Comparison of ENCODE assay signal across 20 mouse cellular contexts in genomic region chr15:30762211-30762610, GRCm38 (mm10).
DNase-seq lines count a peak whose midpoint lies in the region; ATAC-seq and TF ChIP-seq lines count a peak whose summit lies in the region.
"Had no signal": no experiment of that assay in that cellular context is flagged by ENCODE, and none has a peak within 500 bp of the region (broad histone marks: within the 10 kb centered on the region; RNA-seq: fewer than 3 reads in every experiment).

No protein-coding gene starts in this region.

- no peaks in the 10 kb centered on the region for H3K36me3 ChIP-seq in hindbrain, embryonic 14.5 days (replicated peaks; ENCODE audit: control insufficient read depth, insufficient read depth)
- H3K36me3 ChIP-seq in hindbrain, postnatal 0 days (ENCODE audit: insufficient read depth, low read length), result no peaks in the 10 kb centered on the region
- no peaks in the 10 kb centered on the region for H3K36me3 ChIP-seq in midbrain, embryonic 16.5 days (ENCODE audit: control insufficient read depth, insufficient read depth, low read length)
- H3K36me3 ChIP-seq in midbrain, embryonic 15.5 days (replicated peaks), result no peaks in the 10 kb centered on the region
- H3K36me3 ChIP-seq in neural tube, embryonic 13.5 days, result no peaks in the 10 kb centered on the region
- no peaks in the 10 kb centered on the region for H3K36me3 ChIP-seq in neural tube, embryonic 15.5 days
- H3K36me3 ChIP-seq: embryonic facial prominence, embryonic 15.5 days; forebrain, embryonic 15.5 days; heart, embryonic 10.5 days had no signal

- ATAC-seq in hindbrain, embryonic 14.5 days (ENCODE audit: low FRiP score), result 0 out of 2 replicates have a peak, but pooled peaks have one; percentile 34
- ATAC-seq in hindbrain, postnatal 0 days, result no peak
- ATAC-seq in midbrain, embryonic 16.5 days, result no peak
- no peak for ATAC-seq in midbrain, embryonic 15.5 days (replicated peaks)
- peak; percentile 59 for ATAC-seq in neural tube, embryonic 13.5 days (ENCODE audit: low read depth)
- 0 out of 2 replicates have a peak, but pooled peaks have one; percentile 39 for ATAC-seq in neural tube, embryonic 15.5 days (ENCODE audit: low FRiP score)
- ATAC-seq: forebrain, embryonic 15.5 days; inflammation-experienced regulatory T-cells, adult 6 months had no signal

- DNase-seq in hindbrain, embryonic 14.5 days (ENCODE audit: low spot score), result no peak
- no peak for DNase-seq in hindbrain, postnatal 0 days (ENCODE audit: low spot score)
- no peak for DNase-seq in spleen, postnatal 14 days (ENCODE audit: low spot score in 2 of 2)
- DNase-seq: adrenal gland, adult 2 months; adrenal gland, postnatal 25 days; cerebellum, adult 18-20 months; cerebellum, adult 9-11 months; cerebellum, postnatal 36 days; gastrocnemius, postnatal 10 days; heart, adult 18-20 months; heart, postnatal 10 days; heart, postnatal 4 days had no signal

- WGBS in hindbrain, embryonic 14.5 days, result 52% methylated on average over 5 of the region's 5 CpGs
- 72% methylated on average over 5 of the region's 5 CpGs for WGBS in hindbrain, postnatal 0 days
- 63% methylated on average over 5 of the region's 5 CpGs for WGBS in midbrain, embryonic 16.5 days
- WGBS in midbrain, embryonic 15.5 days, result 68% methylated on average over 5 of the region's 5 CpGs
- WGBS in neural tube, embryonic 13.5 days, result 49% methylated on average over 5 of the region's 5 CpGs
- 41% methylated on average over 5 of the region's 5 CpGs for WGBS in neural tube, embryonic 15.5 days

- 0 out of 2 replicates have a peak overlapping the region, but pooled peaks have one; percentile 4 for H3K27ac ChIP-seq in hindbrain, embryonic 14.5 days
- H3K27ac ChIP-seq in hindbrain, postnatal 0 days, result no peak overlapping the region
- peak overlapping the region; percentile 18; the same call in 1 of the 2 replicates for H3K27ac ChIP-seq in midbrain, embryonic 16.5 days (ENCODE audit: low read length)
- H3K27ac ChIP-seq in midbrain, embryonic 15.5 days, result no peak overlapping the region
- H3K27ac ChIP-seq in neural tube, embryonic 13.5 days (replicated peaks), result peak overlapping the region; percentile 61
- peak overlapping the region; percentile 48 for H3K27ac ChIP-seq in neural tube, embryonic 15.5 days (replicated peaks)
- H3K27ac ChIP-seq: embryonic facial prominence, embryonic 15.5 days; forebrain, embryonic 15.5 days; heart, embryonic 10.5 days had no signal

- TF ChIP-seq CTCF in hindbrain, postnatal 0 days (IDR thresholded peaks at IDR 0.05; ENCODE audit: low read depth), result no peak

- H3K9ac ChIP-seq in hindbrain, embryonic 14.5 days, result no peak overlapping the region
- no peak overlapping the region for H3K9ac ChIP-seq in hindbrain, postnatal 0 days (replicated peaks; ENCODE audit: low read length)
- no peak overlapping the region for H3K9ac ChIP-seq in midbrain, embryonic 16.5 days (ENCODE audit: low read depth, low read length)
- no peak overlapping the region for H3K9ac ChIP-seq in midbrain, embryonic 15.5 days
- 0 out of 2 replicates have a peak overlapping the region, but pooled peaks have one; percentile 8 for H3K9ac ChIP-seq in neural tube, embryonic 13.5 days
- H3K9ac ChIP-seq in neural tube, embryonic 15.5 days (replicated peaks), result no peak overlapping the region
- H3K9ac ChIP-seq: embryonic facial prominence, embryonic 15.5 days; forebrain, embryonic 15.5 days had no signal

- H3K4me2 ChIP-seq in hindbrain, embryonic 14.5 days (replicated peaks), result no peak overlapping the region
- H3K4me2 ChIP-seq in hindbrain, postnatal 0 days (ENCODE audit: low read depth, low read length), result no peak overlapping the region
- no peak overlapping the region for H3K4me2 ChIP-seq in midbrain, embryonic 16.5 days (ENCODE audit: low read length)
- H3K4me2 ChIP-seq in midbrain, embryonic 15.5 days, result no peak overlapping the region
- H3K4me2 ChIP-seq in neural tube, embryonic 13.5 days, result no peak overlapping the region
- H3K4me2 ChIP-seq in neural tube, embryonic 15.5 days, result no peak overlapping the region
- H3K4me2 ChIP-seq: embryonic facial prominence, embryonic 15.5 days; forebrain, embryonic 15.5 days had no signal

- no peaks in the 10 kb centered on the region for H3K9me3 ChIP-seq in hindbrain, embryonic 14.5 days (ENCODE audit: control insufficient read depth, low read length)
- H3K9me3 ChIP-seq in hindbrain, postnatal 0 days (ENCODE audit: low read length), result no peaks in the 10 kb centered on the region
- no peaks in the 10 kb centered on the region for H3K9me3 ChIP-seq in midbrain, embryonic 16.5 days (replicated peaks; ENCODE audit: control insufficient read depth, low read length, poor library complexity, severe bottlenecking)
- no peaks in the 10 kb centered on the region for H3K9me3 ChIP-seq in midbrain, embryonic 15.5 days
- H3K9me3 ChIP-seq in neural tube, embryonic 13.5 days, result no peaks in the 10 kb centered on the region
- no peaks in the 10 kb centered on the region for H3K9me3 ChIP-seq in neural tube, embryonic 15.5 days (replicated peaks)
- H3K9me3 ChIP-seq: embryonic facial prominence, embryonic 15.5 days; forebrain, embryonic 15.5 days; heart, embryonic 10.5 days had no signal

- no peaks in the 10 kb centered on the region for H3K27me3 ChIP-seq in hindbrain, embryonic 14.5 days (ENCODE audit: control insufficient read depth, insufficient read depth, low read length)
- no peaks in the 10 kb centered on the region for H3K27me3 ChIP-seq in hindbrain, postnatal 0 days (ENCODE audit: insufficient read depth, low read length)
- no peaks in the 10 kb centered on the region for H3K27me3 ChIP-seq in midbrain, embryonic 16.5 days (ENCODE audit: control insufficient read depth, insufficient read depth, low read depth, low read length)
- no peaks in the 10 kb centered on the region for H3K27me3 ChIP-seq in midbrain, embryonic 15.5 days (replicated peaks)
- H3K27me3 ChIP-seq in neural tube, embryonic 13.5 days, result no peaks in the 10 kb centered on the region
- no peaks in the 10 kb centered on the region for H3K27me3 ChIP-seq in neural tube, embryonic 15.5 days (replicated peaks)
- H3K27me3 ChIP-seq: embryonic facial prominence, embryonic 15.5 days; forebrain, embryonic 15.5 days had no signal

- H3K4me1 ChIP-seq in hindbrain, embryonic 14.5 days (replicated peaks; ENCODE audit: control insufficient read depth, insufficient read depth, low read length), result peaks cover 4% of the 10 kb centered on the region; the same call in 1 of the 2 replicates
- no peaks in the 10 kb centered on the region; the same call in 1 of the 2 replicates for H3K4me1 ChIP-seq in hindbrain, postnatal 0 days (ENCODE audit: insufficient read depth, low read length)
- H3K4me1 ChIP-seq in midbrain, embryonic 16.5 days (ENCODE audit: control insufficient read depth, insufficient read depth, low read length), result peaks cover 10% of the 10 kb centered on the region
- peaks cover 5% of the 10 kb centered on the region; the same call in 1 of the 2 replicates for H3K4me1 ChIP-seq in midbrain, embryonic 15.5 days
- H3K4me1 ChIP-seq in neural tube, embryonic 13.5 days (replicated peaks), result peaks cover 14% of the 10 kb centered on the region
- H3K4me1 ChIP-seq in neural tube, embryonic 15.5 days, result peaks cover 12% of the 10 kb centered on the region; the same call in 1 of the 2 replicates
- H3K4me1 ChIP-seq: embryonic facial prominence, embryonic 15.5 days; heart, embryonic 10.5 days had no signal

- no peak overlapping the region for H3K4me3 ChIP-seq in hindbrain, embryonic 14.5 days (replicated peaks; ENCODE audit: low read length)
- no peak overlapping the region for H3K4me3 ChIP-seq in hindbrain, postnatal 0 days (ENCODE audit: low read length)
- H3K4me3 ChIP-seq in midbrain, embryonic 16.5 days (ENCODE audit: low read depth, low read length), result no peak overlapping the region
- no peak overlapping the region for H3K4me3 ChIP-seq in midbrain, embryonic 15.5 days
- no peak overlapping the region for H3K4me3 ChIP-seq in neural tube, embryonic 13.5 days
- no peak overlapping the region for H3K4me3 ChIP-seq in neural tube, embryonic 15.5 days (replicated peaks)
- H3K4me3 ChIP-seq: embryonic facial prominence, embryonic 15.5 days; forebrain, embryonic 15.5 days; heart, embryonic 10.5 days had no signal

Comparison
In these comparisons a context has a peak if more than half of its experiments do, and no peak if none do; other contexts are left out.
1. ATAC-seq: peak in hindbrain, embryonic 14.5 days (single experiment), neural tube, embryonic 13.5 days (single experiment) and neural tube, embryonic 15.5 days (single experiment); none in hindbrain, postnatal 0 days (single experiment), midbrain, embryonic 16.5 days (single experiment) and midbrain, embryonic 15.5 days (single experiment).
2. H3K27ac ChIP-seq: peak in hindbrain, embryonic 14.5 days (single experiment), midbrain, embryonic 16.5 days (single experiment), neural tube, embryonic 13.5 days (single experiment) and neural tube, embryonic 15.5 days (single experiment); none in hindbrain, postnatal 0 days (single experiment) and midbrain, embryonic 15.5 days (single experiment).